Mouse (Mus musculus) spleen, postnatal 36 days (tissue): ENCODE results near the gene Gm39653.
"Not testable (repeated sequence)": the region's sequence is repeated elsewhere in the genome, so short reads cannot be mapped to it uniquely, and the experiment has no call there.

ENCODE experiments used
- DNase-seq, 2 experiments: peaks; one replicate each; pipeline ENCODE4 v3.0.0; 2022; ENCODE audit warnings: low spot score in 2 of 2, mixed read lengths in 1 of 2

Gene Gm39653

DNA sequence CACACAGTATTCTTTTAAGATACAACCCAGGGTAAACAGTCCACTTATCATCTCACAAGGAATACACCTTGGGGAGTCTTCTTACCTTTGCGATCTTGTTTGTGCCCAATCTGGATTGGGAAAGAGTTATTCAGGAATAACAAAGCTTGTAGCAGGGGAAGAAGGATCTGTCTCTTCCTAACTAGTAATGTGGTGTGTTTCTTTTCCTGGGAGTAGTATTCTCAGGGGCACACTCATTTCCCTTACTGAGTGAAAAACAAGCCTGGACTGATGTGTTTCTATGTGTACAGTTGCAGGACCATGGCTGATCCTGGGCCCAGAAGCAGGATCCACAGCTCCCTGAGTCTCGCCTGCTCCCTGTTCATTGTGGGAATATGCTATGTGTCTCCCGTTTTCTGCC, at the start of gene Gm39653:
Gene Gm39653 (plus strand): TSS at position 301 of the 400 bp plus-strand sequence.
- no peak for DNase-seq

DNA sequence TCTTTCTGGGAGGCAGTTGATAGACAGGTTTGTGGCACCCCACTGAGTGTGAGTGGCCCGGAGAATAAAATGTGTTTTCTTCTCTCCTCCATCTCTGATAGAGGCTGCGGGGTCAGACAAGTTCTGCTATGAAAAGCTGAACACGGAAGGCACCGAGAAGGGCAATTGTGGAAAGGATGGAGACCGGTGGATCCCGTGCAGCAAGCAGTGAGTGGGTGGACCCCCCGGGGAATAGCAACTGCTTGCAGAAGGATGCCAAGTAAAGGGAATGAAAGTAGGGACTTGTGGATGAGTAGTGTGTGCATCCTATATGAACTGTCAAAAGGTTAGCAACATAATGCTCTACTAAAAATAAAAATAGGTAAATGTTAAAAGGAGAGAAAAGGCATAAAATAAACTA, 49.3 kb upstream of the Gm39653 start:
- DNase-seq = no peak

DNA sequence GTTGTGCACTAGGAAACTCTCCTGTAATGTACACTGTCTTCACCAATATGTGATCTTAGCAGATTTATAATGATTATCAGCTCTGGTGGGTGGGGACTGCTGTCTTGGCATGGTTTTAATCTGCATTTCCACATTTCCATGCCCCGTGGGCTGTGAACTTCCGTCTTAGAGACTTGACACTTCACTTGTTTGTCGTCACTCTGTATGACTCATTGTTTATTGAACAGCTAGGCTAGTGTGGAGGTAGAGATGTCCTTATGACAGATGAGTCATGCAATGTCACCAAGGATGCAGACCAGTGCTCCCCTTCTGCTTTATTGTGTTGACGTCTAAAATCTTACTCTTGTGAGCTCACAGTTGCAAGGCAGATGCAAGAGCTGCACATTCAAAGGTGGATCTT, 48.7 kb upstream of the Gm39653 start:
- no peak for DNase-seq

DNA sequence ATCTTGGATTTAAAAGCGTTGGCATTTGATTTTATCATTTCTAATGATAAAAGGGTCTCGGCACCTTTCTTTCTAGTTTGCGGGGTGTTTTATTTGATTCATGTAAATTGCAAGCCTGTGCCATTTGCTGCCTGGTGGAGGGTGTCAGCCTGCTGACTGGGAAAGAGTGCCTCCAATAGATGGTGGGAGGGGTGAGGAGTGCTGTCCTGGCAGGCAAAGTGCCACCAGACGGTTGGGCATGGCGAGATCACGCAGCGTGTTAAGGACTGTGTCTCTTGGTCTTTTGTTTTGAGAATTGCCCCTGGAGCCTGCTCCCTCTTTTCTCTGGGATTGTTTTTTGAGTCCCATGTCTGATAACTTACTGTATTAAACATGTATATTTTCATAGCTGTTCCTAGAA, 43.5 kb upstream of the Gm39653 start:
- no peak for DNase-seq

DNA sequence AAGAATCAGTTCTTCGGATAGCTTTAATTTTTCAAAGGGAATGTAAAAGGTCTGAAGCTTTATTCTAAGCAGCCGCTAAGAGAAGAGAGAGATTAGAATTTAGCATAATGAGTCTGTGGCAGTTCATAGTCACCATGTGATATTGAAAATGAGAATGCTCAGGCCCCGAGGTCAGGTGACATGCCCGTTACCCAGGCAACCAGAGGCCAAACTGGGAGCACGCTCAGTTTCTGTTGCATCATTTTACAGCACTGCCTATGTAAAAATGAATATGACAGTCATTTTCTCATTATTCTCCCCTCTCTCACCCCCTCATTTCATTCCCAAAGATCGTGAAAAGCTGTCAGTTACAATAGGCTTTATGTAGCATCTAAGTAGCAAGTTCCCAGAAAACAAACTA, 42.3 kb upstream of the Gm39653 start:
- no peak for DNase-seq

DNA sequence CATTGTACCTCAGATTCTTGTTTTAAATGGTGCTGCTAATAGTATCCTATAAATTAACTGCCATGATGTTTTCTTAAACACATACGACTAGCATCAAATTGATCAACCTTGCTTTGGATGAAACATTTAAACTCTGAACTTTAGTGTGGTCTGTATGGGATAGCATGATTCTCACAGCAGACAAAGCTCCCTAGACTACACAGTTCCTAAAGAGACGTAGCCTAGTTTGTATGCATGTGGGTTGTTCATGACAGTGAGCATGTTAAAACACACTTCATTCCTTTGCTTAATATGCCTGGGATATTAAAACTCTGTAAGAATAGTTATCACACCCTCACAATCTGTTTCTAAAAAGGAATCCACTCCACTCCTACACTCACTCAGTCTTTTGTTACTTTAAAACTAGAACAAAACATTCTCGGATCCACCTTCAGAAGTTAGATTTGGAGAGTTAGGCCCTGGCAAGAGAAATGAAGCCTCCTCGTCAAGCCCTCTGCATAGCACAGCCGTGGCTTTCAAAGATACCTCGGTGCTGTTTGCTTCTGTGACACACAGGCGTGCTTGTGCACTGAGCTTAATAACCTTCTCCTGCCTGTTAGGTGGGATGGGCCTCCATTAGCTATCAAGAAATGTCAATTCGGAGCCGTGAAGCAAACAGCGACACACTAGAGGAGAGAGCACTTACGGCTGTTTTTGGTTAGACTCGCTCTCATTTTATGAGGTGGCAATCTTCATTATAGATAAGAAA, 41.7 kb upstream of the Gm39653 start:
- DNase-seq = no peak

DNA sequence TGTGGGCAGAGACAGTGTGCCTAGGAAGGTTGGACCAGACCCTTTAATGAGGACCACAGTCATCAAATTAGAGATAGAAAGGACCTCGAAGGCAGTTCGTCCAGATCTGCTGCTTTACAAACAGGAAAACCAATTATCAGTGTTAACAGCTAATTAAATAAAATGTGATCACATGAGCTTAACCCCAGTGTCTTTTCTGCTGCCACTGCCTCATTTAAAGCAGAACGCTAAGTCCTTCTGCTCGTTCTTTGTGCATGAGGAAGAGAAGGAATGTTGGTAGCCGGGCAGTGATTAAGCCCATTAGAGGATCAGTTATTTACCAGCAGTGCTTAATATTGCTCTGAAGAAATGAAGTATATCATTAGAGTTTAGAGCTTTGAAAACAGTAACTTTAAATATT, 39.0 kb upstream of the Gm39653 start:
- no peak for DNase-seq

DNA sequence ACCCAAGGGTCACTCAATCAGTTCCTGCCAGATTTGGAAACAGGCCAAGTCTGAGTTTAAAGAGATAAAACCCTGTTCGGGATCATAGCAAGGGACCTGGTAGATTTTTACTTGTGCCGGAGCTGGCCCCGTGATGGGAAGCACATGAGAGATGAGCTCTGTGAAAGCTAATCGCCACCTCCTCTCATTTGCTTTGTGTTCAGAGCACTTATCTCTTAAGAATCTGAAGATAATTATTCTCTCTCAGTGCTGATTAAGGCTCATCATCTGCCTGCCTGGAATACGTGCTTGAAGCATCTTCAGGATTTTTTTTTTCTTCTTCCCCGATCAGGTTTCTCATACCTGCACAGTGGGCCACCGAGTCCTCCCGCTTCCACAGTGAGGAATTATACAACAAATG, 36.6 kb upstream of the Gm39653 start:
- no peak for DNase-seq

DNA sequence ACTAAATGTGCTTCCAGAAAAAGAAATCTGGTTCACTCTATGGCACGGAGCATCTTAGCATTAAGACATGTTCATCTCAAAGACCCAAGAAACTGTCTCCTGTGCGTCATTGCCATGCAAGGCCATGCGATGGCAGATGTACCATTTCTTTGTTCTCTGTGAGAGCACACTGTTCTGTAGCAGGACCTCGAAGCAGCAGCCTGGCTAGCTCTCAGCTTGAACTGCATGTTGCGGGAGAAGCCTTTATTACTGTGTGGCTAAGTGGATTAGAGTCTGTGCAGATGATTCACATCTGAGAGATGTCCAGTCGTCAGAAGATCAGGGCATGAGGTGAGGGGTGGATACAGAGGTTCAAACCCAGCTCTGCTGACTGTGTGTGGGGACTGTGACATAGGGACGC, 28.9 kb upstream of the Gm39653 start:
- DNase-seq = no peak

DNA sequence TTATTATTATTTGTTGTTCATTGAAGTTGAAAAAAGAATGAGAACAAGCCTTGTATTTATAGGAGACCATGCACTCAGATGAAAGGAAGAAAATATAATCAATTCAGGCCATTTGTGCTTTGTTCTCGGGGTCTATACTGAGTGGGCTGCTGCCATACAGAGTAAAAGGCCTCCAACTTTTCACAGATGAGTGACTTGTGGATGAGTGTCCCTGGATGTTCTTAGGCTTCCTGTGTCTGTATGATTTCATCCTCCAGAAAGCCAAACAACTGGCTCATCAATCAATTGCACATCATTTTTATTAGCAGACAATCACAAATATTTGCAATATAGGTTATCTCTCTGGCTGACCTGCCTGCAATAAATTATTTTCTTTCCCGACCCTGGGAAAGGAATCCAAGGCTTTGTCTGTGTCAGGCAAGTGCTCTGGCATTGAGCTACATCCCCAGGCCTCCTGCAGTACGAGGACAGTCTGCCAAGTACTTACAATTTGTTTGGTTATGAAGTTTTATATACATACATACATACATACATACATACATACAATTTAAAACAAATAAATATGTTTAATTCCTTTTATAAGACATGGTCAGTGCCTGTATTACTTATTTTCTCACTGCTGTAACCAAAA, 11.8 kb upstream of the Gm39653 start:
- DNase-seq = no peak

DNA sequence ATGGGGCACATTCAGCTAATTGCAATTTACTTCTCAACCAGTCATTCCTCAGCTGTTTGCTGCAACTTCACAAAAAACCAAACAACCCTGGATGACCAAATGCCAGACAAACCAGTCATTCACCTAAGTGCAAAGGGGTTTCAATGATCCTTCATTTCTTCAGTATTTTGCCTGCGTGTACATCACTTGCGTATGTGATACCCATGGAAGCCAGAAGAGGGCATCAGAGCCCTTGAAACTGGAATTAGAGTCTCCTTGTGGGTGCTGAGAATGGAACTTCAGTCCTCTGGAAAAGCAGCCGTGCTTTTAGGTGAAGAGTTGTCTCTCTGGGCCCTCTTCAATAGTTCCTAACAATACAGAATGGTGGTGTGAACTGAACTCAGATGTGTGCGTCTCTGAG, 6.2 kb upstream of the Gm39653 start:
- DNase-seq = no peak

DNA sequence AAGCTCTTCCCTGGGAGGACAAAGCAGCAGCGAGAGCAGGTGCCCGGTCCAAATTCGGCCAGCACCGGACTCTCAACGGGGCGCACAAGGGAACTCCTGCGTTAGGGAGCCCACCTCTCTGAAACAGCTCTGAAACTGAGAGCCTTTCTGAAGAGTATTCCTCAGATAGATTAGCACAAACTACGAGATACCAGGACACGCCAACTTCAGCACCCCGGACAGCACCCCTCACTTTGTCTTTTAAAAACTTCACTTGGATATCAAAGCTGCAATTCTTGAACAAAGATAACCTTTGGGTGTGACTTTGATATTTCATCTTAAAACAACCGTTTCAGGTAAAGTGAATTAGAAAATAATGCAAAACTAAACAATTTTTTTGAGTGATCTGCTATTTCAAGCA, 1.2 kb upstream of the Gm39653 start:
- DNase-seq = no peak

DNA sequence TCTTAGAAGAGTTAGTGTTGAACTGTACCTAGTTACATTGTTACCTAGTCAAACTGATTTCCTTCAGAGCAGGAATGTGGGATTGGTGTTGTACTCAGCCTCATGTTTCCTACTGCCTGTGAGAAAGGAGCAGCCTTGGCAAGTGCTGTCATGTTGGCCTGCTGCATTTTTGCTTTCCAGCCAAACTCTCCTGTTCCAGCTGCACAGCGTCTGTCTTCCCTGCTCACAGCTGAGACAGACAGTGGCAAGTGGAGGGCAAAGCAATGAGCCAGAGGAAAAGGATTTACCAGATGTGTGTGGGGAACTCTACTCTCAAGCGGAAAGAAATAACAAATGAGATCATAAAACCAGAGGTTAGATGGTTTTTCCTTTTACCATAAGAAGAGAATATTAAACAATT, 12.4 kb downstream of the Gm39653 start:
- no peak for DNase-seq

DNA sequence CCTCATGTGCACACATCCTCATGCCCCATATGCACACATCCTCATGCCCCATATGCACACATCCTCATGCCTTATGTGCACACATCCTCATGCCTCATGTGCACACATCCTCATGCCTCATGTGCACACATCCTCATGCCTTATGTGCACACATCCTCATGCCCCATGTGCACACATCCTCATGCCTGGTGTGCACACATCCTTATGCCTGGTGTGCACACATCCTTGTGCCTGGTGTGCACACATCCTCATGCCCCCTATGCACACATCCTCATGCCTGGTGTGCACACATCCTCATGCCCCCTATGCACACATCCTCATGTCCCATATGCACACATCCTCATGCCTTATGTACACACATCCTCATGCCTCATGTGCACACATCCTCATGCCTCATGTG, 14.6 kb downstream of the Gm39653 start:
- not testable (repeated sequence) for DNase-seq

DNA sequence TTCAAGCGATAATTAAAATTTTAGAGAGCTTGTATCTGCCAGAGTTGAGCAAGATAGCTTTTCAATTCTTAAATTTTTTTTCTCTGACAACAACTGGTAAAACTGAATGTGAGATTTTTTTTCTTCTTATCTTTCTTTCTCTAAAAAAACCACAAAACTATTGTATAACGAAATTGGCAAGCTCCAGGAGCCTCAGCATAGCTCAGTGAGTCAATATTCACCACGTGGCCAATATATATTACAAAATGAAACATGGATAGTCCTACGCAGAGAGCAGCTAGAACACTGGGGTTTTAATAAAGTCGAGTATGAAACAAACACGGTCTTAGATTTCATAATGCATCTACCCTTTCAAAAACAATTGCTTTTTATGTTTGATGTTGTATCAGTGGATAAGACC, 24.2 kb downstream of the Gm39653 start:
- DNase-seq = no peak

DNA sequence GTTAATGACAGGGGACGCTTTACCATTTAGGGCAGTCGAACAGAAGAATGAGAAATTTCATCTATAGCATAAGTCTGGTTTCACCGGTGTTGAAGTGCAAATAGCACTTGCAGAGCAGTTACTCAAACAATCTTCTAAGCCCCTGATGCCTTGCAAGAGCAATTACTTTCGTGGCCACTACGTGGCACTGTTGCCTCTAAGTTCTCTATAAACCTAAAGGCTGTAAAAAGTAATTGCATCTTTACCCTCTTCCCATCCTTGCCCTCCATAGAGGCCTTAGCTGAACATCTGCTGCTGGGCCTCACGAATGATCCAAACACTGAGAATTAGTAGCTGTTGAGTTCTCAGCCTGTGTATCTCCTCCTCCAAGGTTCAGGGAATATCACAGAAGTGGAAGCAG, 42.2 kb downstream of the Gm39653 start:
- DNase-seq = peak; percentile 18 to 22

DNA sequence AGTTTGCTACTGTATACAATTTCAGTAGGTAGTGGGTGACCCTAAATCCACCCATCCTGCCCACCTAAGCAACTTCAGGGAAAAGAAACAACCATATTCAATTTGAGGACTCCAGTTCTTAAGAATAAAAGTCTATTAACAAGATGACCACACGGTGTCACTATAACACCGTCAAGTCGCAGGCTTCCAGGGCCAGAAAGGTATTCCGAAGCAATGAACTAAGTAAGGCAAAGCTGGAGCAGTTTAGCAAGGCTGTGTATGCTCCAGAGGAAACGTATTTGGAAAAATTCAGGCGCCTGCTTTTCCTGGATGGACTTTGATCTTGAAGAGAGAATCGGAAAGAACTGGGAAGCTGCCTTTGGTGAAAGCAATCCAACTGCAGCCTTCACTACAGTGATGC, 43.8 kb downstream of the Gm39653 start:
- DNase-seq = peak in 1 of 2 experiments; percentile 9

DNA sequence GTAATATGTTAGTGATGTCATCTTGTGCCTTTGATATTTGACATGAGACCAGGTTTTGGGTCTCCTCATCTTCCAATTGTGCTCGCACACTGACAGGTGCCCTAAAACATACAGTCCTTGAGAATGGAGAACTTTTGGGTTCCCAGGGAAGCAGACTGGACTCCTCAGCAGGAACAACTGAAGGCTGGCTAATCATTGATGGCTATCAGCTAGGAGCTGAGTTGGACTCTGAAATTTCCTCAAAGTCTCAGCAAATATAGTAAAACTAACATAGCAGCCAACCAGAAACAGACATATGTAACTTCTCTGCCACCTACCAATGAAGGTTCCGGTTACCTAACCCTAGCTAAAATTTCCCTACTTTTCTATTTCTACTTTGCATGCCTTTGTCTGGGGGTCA, 50.3 kb downstream of the Gm39653 start:
- DNase-seq = no peak

DNA sequence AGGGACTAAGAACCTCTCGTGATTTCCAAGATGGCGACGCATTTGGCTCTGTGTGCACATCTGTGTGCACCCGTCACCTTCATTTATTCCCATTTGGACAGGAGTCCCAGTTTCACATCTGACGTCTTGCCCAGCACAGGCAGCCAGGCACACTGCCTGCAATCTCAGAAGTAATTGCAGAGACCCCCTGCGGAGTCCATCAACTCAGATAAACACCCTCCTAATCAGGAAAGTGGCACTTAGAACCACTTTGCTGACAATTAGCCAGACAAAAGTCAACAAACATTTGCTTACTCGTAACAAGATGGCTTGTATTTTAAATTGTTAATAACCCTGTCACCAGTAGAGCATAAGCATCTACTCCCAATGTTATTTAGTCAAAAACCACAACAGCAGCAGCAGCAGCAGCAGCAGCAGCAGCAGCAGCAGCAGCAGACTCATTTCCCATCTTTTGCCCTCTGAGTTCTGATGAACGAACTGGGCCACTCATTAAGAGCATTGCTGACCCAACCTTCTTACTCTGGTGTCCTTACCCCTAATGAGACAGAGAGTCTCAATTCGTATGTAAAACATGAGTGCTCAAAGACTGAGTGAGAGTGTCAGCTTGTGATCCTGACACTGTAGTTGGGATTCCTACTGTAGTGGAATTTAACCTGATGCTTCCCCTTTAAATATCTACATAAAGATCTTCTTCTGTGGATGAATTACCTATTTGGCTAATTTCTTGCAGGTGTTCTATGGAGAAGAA, 51.6 kb downstream of the Gm39653 start:
- DNase-seq = no peak

DNA sequence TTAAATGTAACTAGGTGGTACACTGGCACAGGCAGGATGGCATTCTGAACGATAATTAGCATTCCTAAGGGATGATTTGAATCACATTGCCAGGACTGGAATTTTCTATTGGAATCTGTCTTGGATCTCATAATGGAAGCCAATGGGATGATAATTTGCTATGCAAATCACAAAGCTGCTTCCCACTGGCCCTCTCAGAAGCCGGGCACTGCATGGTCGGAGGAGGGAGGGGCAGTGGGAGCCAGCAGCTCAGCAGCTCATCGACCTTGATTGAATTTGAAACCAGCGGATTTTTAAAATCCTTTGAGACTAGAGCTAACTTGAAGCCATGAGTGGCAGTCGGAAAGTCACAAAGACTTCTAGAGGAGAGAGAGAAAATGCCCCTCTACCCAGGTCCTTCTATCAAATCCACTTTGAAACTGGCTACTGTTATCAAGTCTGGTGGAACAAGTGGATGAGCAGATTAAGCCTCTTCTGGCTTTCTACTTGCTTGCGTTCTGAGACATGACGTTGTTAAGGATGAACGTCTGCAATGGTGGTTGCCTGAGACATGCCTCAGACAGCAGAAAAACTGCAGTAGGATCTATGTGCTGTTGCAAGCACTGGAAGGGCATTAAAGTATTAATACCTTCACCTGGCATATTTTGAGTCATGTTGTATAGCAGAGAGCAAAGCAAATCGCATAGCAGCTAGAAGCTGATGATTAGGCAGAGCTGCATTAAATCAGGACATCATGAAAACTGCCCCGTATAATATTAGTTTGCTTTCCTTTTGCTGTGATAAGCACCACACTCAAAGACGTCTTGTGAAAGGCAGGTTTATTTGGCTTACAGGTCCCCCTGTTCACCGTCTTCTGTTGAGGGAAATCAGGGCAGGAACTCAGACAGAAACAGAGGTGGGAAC, 52.4 kb downstream of the Gm39653 start:
- no peak for DNase-seq

DNA sequence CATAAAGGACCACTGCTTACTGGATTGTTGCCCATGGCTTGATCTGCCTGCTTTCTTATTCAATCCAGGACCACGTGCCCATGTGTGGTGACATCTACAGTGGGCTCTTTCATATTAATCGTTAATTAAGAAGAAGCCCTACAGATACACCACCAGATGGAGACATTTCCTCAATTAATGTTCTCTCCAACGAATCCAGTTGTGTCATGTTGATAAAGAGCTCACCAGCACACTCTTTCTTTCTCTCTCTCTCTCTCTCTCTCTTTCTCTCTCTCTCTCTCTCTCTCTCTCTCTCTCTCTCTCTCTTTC, 53.0 kb downstream of the Gm39653 start:
- no peak for DNase-seq
